Mouse (Mus musculus): ENCODE measurements around the gene Pcnp.

DNA sequence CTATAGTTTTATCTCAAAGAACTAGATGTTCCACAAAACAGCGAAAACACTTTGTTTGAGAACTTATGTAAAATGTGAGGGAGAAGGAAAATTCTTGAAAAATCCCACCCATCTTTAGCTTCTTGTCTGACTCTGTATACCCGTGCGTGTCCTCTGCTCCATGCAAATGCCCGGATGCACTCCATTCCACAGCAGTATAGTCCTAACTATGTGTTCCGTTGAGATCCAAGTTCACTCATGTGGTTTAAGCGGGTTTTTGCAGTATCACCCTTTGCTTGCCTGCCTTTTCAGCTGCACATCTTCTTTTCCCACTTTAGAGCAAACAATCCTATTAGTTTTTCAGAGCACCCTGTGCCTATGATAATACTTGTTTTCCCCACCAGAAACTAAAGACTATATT is 7.0 kb upstream of the Pcnp start:
- TF ChIP-seq CTCF (IDR thresholded peaks at IDR 0.05; ENCODE audit: control insufficient read depth, insufficient read depth, low read length) (no peak), POLR2A (IDR thresholded peaks at IDR 0.05; ENCODE audit: borderline replicate concordance, control insufficient read depth, low read depth, low read length) (no peak)
